Mouse (Mus musculus) liver, adult 2 months (tissue): ENCODE data around the gene Rbm38.

Source experiments
- CTCF ChIP-seq: fragments of 200-500 bp; IDR thresholded peaks from 2 replicates; pipeline ENCODE4 v1.5.1; 2011; ENCODE audit warnings: low read depth, low read length, control low read depth
- POLR2A ChIP-seq: fragments of 200-500 bp; IDR thresholded peaks from 2 replicates; pipeline ENCODE4 v1.6.1; 2011; ENCODE audit warnings: low read length, control low read depth; ENCODE audit not compliant: insufficient read depth; ENCODE audit errors: extremely low read depth

GRCm38 (mm10) chr2:173027824-173028495 lies 7.7 kb downstream of the Rbm38 start:
- TF ChIP-seq CTCF (no peak), POLR2A (no peak)
